In genomic region chr10:99519479-99519878, GRCm38 (mm10) we compare ENCODE assay signal across 13 mouse cellular contexts.
DNase-seq lines count a peak whose midpoint lies in the region; ATAC-seq and TF ChIP-seq lines count a peak whose summit lies in the region.
"Had no signal": no experiment of that assay in that cellular context is flagged by ENCODE, and none has a peak within 500 bp of the region (broad histone marks: within the 10 kb centered on the region; RNA-seq: fewer than 3 reads in every experiment).

No protein-coding gene starts in this region.

- H3K36me3 ChIP-seq in embryonic facial prominence, embryonic 14.5 days (ENCODE audit: control insufficient read depth, insufficient read depth, low read length): no peaks in the 10 kb centered on the region
- H3K36me3 ChIP-seq in neural tube, embryonic 12.5 days: no peaks in the 10 kb centered on the region

- peak overlapping the region; percentile 33; the same call in 1 of the 2 replicates for H3K27ac ChIP-seq in layer of hippocampus, adult 2 months
- peak overlapping the region; percentile 55 for H3K27ac ChIP-seq in embryonic facial prominence, embryonic 14.5 days (replicated peaks; ENCODE audit: low read depth, low read length)
- H3K27ac ChIP-seq in neural tube, embryonic 12.5 days: no peak overlapping the region
- H3K27ac ChIP-seq: liver, embryonic 14.5 days had no signal

- no peak overlapping the region for H3K4me3 ChIP-seq in layer of hippocampus, adult 2 months
- no peak overlapping the region for H3K4me3 ChIP-seq in embryonic facial prominence, embryonic 14.5 days (ENCODE audit: low read depth, low read length)
- no peak overlapping the region for H3K4me3 ChIP-seq in neural tube, embryonic 12.5 days
- H3K4me3 ChIP-seq: myocyte had no signal

- no peak overlapping the region; the same call in 1 of the 2 replicates for H3K9ac ChIP-seq in embryonic facial prominence, embryonic 14.5 days (ENCODE audit: low read depth, low read length)
- H3K9ac ChIP-seq in neural tube, embryonic 12.5 days: no peak overlapping the region
- H3K9ac ChIP-seq: liver, embryonic 14.5 days had no signal

- ATAC-seq in embryonic facial prominence, embryonic 14.5 days (ENCODE audit: low read depth): no peak
- ATAC-seq in neural tube, embryonic 12.5 days (ENCODE audit: low FRiP score, low read depth): peak; percentile 25; the same call in 1 of the 2 replicates

- WGBS in embryonic facial prominence, embryonic 14.5 days: 29% methylated on average over 4 of the region's 4 CpGs
- 18% methylated on average over 4 of the region's 4 CpGs for WGBS in neural tube, embryonic 12.5 days

- intact Hi-C loops in heart, postnatal 10 days (cut with DNase I): no loop called here

- H3K4me2 ChIP-seq in embryonic facial prominence, embryonic 14.5 days (ENCODE audit: low read depth, low read length): peak overlapping the region; percentile 38
- no peak overlapping the region for H3K4me2 ChIP-seq in neural tube, embryonic 12.5 days (replicated peaks)

- DNase-seq in heart, adult 11 months: peak; percentile 68
- no peak for DNase-seq in heart, postnatal 10 days
- no peak for DNase-seq in layer of hippocampus, adult 2 months (ENCODE audit: low spot score in 2 of 2)
- no peak for DNase-seq in layer of hippocampus, adult 9-11 months
- DNase-seq in embryonic facial prominence, embryonic 14.5 days (ENCODE audit: low spot score): no peak
- no peak for DNase-seq in cerebellum, adult 11 months
- DNase-seq in adrenal gland, postnatal 14 days: no peak
- DNase-seq: layer of hippocampus, postnatal 36 days; spleen, adult 18-20 months; thymus, adult 2 months had no signal

- H3K27me3 ChIP-seq in embryonic facial prominence, embryonic 14.5 days (replicated peaks; ENCODE audit: control insufficient read depth, insufficient read depth, low read length): no peaks in the 10 kb centered on the region
- no peaks in the 10 kb centered on the region for H3K27me3 ChIP-seq in neural tube, embryonic 12.5 days (replicated peaks)

- peaks cover 12% of the 10 kb centered on the region for H3K4me1 ChIP-seq in embryonic facial prominence, embryonic 14.5 days (ENCODE audit: control insufficient read depth, insufficient read depth, low read length)
- H3K4me1 ChIP-seq in neural tube, embryonic 12.5 days: peaks cover 8% of the 10 kb centered on the region; the same call in 1 of the 2 replicates

- no peaks in the 10 kb centered on the region for H3K9me3 ChIP-seq in embryonic facial prominence, embryonic 14.5 days (ENCODE audit: control insufficient read depth, low read length)
- no peaks in the 10 kb centered on the region for H3K9me3 ChIP-seq in neural tube, embryonic 12.5 days

- no peak for TF ChIP-seq CTCF in layer of hippocampus, adult 2 months (conservative IDR thresholded peaks at IDR 0.05)
